Mouse (Mus musculus) bone marrow, adult 2 months (tissue): ENCODE data around the gene Nif3l1.

ENCODE experiments used
- CTCF ChIP-seq: fragments of 200-500 bp; IDR thresholded peaks from 2 replicates; pipeline ENCODE4 v1.5.1; 2011; ENCODE audit warnings: low read length, control low read depth; ENCODE audit not compliant: control insufficient read depth, insufficient read depth
- POLR2A ChIP-seq: fragments of 200-500 bp; IDR thresholded peaks from 2 replicates; pipeline ENCODE4 v1.6.1; 2011; ENCODE audit warnings: low read depth, mild to moderate bottlenecking, control low read depth, low read length, borderline replicate concordance; ENCODE audit not compliant: control insufficient read depth

DNA sequence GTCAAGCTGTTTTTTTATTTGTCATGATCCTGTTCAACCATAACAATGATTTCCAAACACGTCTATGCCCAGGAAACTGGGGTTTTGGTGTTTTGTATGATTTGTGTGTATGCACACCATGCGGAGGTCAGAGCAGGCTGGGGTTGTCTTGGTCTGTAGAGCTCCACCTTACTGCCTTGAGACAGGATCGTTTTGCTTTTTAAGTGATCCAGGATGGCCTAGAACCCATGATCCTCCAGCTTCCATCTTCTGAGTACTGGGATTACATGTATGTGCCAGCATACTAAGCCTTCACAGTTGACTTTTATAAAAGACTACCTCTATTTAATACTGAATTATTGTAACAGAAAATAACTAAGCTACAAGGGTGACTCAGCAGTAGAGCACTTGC is 34.8 kb upstream of the Nif3l1 start:
- TF ChIP-seq CTCF = no peak
- TF ChIP-seq POLR2A = no peak
